Mouse (Mus musculus) hindbrain, embryonic 10.5 days (tissue): ENCODE results near the gene Sidt1. TPM values are rescaled to one million over a fixed set of nuclear protein-coding genes. Genes with fewer than 3 reads are reported as not detected.

Experiments used
- DNase-seq: peaks from one replicate; pipeline ENCODE4 v3.0.0-alpha.2; 2017; ENCODE audit warnings: low spot score
- H3K27ac ChIP-seq: fragments of 300-500 bp; sonication (generic); 2 replicates; pipeline ENCODE4 v1.5.1; 2016; ENCODE audit warnings: mild to moderate bottlenecking, moderate library complexity
- H3K27me3 ChIP-seq: fragments of 300-500 bp; sonication (generic); 2 replicates; pipeline ENCODE4 v1.6.1; 2016; ENCODE audit warnings: mild to moderate bottlenecking; ENCODE audit not compliant: poor library complexity, insufficient read depth, severe bottlenecking
- H3K36me3 ChIP-seq: fragments of 300-500 bp; sonication (generic); 2 replicates; pipeline ENCODE4 v1.6.1; 2016; ENCODE audit warnings: mild to moderate bottlenecking, moderate library complexity
- H3K4me1 ChIP-seq: fragments of 300-500 bp; sonication (generic); replicated peaks from 2 replicates; pipeline ENCODE4 v1.6.1; 2016; ENCODE audit warnings: mild to moderate bottlenecking
- H3K4me3 ChIP-seq: fragments of 300-500 bp; sonication (generic); 2 replicates; pipeline ENCODE4 v1.5.1; 2016; ENCODE audit warnings: mild to moderate bottlenecking, moderate library complexity
- H3K9me3 ChIP-seq: fragments of 300-500 bp; sonication (generic); 2 replicates; pipeline ENCODE4 v1.6.1; 2016; ENCODE audit warnings: mild to moderate bottlenecking, moderate library complexity
- WGBS: fragments of 180-500 bp; shearing (Covaris S2); methylation state at CpG from one replicate; pipeline ENCODE4 v1.1.7; 2016; 5-methylcytosine and 5-hydroxymethylcytosine counted together
- polyA plus RNA-seq: library from polyadenylated mRNA; unstranded; fragments of >200 nt; fragmentation: Nextera tagmentation; extraction: Ambion mirVana; gene quantifications from 2 replicates; pipeline ENCODE4 v1.2.1, GENCODE M21; 2016

Gene Sidt1
- polyA plus RNA-seq, 1 experiment from 2014 or later = 0.09 TPM

DNA sequence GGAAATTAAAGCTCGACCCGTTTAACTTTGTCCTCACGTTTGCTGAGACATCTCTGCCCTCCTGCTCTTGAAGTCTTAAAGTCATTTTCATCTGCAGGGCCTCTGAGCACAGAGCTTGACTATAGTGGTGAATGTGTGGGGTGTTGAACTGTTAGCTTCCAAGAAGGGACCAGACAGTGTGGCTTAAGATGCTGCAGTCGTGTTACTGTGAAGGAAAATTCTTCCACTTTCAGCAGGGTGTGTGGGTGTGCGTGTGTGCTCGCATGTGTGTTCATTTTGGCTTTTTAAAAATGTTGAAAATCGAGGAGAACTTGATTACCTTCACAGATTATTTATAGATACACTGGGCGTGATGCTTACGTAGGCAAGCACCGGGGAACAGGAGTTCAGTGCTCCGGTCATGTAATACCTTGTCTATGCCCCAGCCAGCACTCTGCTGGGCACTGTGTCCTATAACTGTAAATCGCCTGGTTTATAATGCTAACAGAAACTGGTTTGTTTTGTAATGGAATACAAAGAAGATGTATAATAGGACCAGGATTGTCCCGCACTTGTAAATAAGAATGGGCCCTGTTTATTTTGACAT is 106.2 kb downstream of the Sidt1 start:
- Histone ChIP-seq H3K4me1 (no peaks in the 10 kb centered on the region), H3K27me3 (no peaks in the 10 kb centered on the region), H3K4me3 (no peak overlapping the region), H3K27ac (no peak overlapping the region), H3K36me3 (0 out of 2 replicates have a peak, but pooled peaks cover 2% of the 10 kb centered on the region), H3K9me3 (no peaks in the 10 kb centered on the region)
- 92% methylated on average over 13 of the region's 13 CpGs for WGBS
- DNase-seq = no peak

- Histone ChIP-seq H3K27ac (no peak overlapping the region), H3K4me3 (no peak overlapping the region), H3K27me3 (no peaks in the 10 kb centered on the region), H3K4me1 (no peaks in the 10 kb centered on the region), H3K36me3 (peaks cover 55% of the 10 kb centered on the region), H3K9me3 (no peaks in the 10 kb centered on the region)
- WGBS = 89% methylated on average over 6 of the region's 6 CpGs
- DNase-seq = no peak
Measured at GRCm38 (mm10) chr16:44221463-44221862, 111.5 kb downstream of the Sidt1 start.

GRCm38 (mm10) chr16:44216417-44216816 is 116.6 kb downstream of the Sidt1 start:
- WGBS = 95% methylated on average over 7 of the region's 7 CpGs
- no peaks in the 10 kb centered on the region for H3K9me3 ChIP-seq
- H3K4me3 ChIP-seq = no peak overlapping the region
- DNase-seq = no peak
- no peaks in the 10 kb centered on the region for H3K4me1 ChIP-seq
- no peaks in the 10 kb centered on the region for H3K27me3 ChIP-seq
- peaks cover 93% of the 10 kb centered on the region for H3K36me3 ChIP-seq
- H3K27ac ChIP-seq = no peak overlapping the region

DNA sequence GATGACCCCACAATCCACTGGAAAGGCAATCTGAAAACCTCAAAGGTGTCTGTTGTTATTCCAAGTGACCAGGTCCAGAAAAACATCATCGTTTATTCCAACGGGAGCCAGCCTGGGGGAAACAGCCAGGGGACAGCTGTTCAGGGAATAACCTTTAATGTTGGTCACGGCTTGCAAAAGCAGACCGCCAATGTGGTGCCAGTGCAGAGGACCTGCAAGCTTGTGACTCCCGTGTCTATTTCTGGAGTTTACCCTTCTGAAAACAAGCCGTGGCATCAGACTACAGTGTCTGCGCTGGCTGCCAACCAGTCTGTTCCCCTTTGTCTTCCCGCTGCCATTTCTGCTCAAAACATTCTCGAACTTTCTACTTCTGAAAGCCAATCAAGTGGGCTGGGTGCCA is 117.5 kb downstream of the Sidt1 start:
- peaks cover 91% of the 10 kb centered on the region for H3K36me3 ChIP-seq
- no peaks in the 10 kb centered on the region for H3K27me3 ChIP-seq
- no peak for DNase-seq
- 97% methylated on average over 9 of the region's 9 CpGs for WGBS
- H3K27ac ChIP-seq = no peak overlapping the region
- H3K9me3 ChIP-seq = no peaks in the 10 kb centered on the region
- H3K4me3 ChIP-seq = no peak overlapping the region
- no peaks in the 10 kb centered on the region for H3K4me1 ChIP-seq

- no peak overlapping the region for H3K4me3 ChIP-seq
- 94% methylated on average over 7 of the region's 7 CpGs for WGBS
- no peak overlapping the region for H3K27ac ChIP-seq
- no peaks in the 10 kb centered on the region for H3K27me3 ChIP-seq
- DNase-seq = no peak
- no peaks in the 10 kb centered on the region for H3K4me1 ChIP-seq
- no peaks in the 10 kb centered on the region for H3K9me3 ChIP-seq
- peaks cover 83% of the 10 kb centered on the region for H3K36me3 ChIP-seq
Measured at GRCm38 (mm10) chr16:44212703-44213102, 120.3 kb downstream of the Sidt1 start.

DNA sequence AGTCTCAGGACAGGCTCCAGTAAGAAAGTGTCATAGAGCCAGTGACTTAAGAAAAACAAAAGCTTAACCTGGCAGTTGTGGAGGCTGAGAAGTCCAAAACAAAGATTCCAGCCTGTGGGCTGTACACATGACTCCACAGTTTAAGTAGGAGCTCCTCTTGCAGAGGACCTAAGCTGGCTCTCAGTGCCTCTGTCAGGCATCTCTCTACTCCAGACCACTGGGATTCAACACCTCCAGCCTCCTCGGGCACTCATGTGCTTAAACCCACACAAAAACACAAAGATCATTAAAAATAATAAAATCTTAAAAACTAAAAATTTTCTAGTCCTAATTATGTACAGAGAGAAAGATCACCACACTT is 122.0 kb downstream of the Sidt1 start:
- WGBS = 85% methylated on average over 1 of the region's 1 CpGs
- H3K27ac ChIP-seq = no peak overlapping the region
- DNase-seq = no peak
- no peak overlapping the region for H3K4me3 ChIP-seq
- H3K27me3 ChIP-seq = no peaks in the 10 kb centered on the region
- H3K36me3 ChIP-seq = peaks cover 83% of the 10 kb centered on the region
- no peaks in the 10 kb centered on the region for H3K9me3 ChIP-seq
- no peaks in the 10 kb centered on the region for H3K4me1 ChIP-seq

- H3K27ac ChIP-seq = no peak overlapping the region
- no peak for DNase-seq
- H3K4me3 ChIP-seq = no peak overlapping the region
- H3K27me3 ChIP-seq = no peaks in the 10 kb centered on the region
- H3K4me1 ChIP-seq = no peaks in the 10 kb centered on the region
- H3K9me3 ChIP-seq = no peaks in the 10 kb centered on the region
- 81% methylated on average over 10 of the region's 10 CpGs for WGBS
- peaks cover 83% of the 10 kb centered on the region for H3K36me3 ChIP-seq
Measured at GRCm38 (mm10) chr16:44210156-44211053, 122.6 kb downstream of the Sidt1 start.

DNA sequence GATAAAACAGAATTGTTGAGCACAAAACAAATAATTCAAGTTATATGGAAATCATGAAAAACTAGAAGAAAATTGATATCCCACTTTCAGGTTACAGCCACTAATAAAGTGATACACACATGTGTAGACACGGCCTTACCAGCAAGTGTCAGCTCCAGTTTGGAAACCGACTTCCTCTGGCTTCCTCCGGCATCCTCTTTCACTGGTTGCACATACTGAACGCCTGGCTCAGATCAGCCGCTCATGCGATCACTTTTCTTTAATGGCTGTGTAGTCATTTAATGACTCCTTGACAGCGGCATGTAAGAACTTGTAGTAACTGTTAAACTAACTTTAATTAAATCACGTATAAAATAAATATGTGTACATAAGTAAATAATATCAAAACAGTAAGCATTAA is 127.0 kb downstream of the Sidt1 start:
- Histone ChIP-seq H3K27me3 (no peaks in the 10 kb centered on the region), H3K9me3 (no peaks in the 10 kb centered on the region), H3K4me3 (no peak overlapping the region), H3K36me3 (peaks cover 82% of the 10 kb centered on the region), H3K27ac (no peak overlapping the region), H3K4me1 (no peaks in the 10 kb centered on the region)
- WGBS = 92% methylated on average over 8 of the region's 8 CpGs
- no peak for DNase-seq

DNA sequence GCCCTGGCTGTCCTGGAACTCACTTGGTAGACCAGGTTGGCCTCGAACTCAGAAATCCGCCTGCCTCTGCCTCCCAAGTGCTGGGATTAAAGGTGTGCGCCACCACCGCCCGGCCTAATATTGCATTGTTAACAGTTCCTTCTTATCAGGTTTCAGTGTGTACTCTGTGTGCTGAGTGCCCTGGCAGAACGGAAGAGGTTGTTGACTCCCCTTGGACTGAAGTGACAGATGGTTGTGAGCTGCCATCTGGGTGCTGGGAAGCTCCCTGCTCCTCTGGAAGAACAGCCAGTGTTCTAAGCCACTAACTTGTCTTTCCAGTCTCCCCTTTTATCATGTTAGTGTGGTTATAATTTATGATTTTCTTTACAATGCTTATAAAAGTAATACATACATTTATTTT is 128.7 kb downstream of the Sidt1 start:
- Histone ChIP-seq H3K27ac (no peak overlapping the region), H3K9me3 (no peaks in the 10 kb centered on the region), H3K4me1 (no peaks in the 10 kb centered on the region), H3K27me3 (no peaks in the 10 kb centered on the region), H3K36me3 (peaks cover 83% of the 10 kb centered on the region), H3K4me3 (no peak overlapping the region)
- no peak for DNase-seq
- WGBS = 91% methylated on average over 6 of the region's 6 CpGs

GRCm38 (mm10) chr16:44200146-44200545 is 132.8 kb downstream of the Sidt1 start:
- Histone ChIP-seq H3K36me3 (peaks cover 46% of the 10 kb centered on the region), H3K27ac (no peak overlapping the region), H3K4me3 (no peak overlapping the region), H3K27me3 (no peaks in the 10 kb centered on the region), H3K9me3 (no peaks in the 10 kb centered on the region), H3K4me1 (no peaks in the 10 kb centered on the region)
- 96% methylated on average over 4 of the region's 4 CpGs for WGBS
- no peak for DNase-seq

DNA sequence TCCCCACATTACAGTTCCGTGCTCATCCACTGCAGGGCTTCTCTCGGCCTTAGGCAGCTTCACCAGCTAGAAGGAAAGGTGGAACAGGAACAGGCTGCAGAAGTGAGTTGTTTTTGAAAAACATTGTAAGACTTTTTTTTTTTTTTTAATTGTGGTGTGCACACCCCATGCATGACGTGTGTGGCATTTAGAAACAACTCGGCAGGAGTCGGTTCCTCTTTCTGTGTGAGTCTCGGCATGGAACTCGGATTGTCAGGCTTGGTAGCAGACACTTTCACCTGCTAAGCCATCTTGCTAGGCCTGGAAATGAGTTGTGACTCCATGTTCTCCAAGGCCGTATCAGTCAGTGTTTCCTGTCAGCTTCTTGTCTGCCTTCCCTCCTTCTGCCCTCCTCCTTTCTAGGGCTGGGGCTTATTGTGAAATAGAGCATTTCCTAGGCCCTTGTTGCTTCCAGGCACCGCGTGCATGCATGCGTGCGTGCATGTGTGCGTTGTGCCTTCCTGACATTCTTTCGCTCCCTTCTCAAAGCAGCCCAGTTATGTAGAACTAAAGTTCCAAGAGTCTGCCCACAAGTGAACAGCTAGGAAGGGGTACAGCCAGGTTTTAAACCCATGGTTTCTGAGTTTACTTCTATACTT is 133.8 kb downstream of the Sidt1 start:
- WGBS = 90% methylated on average over 14 of the region's 14 CpGs
- Histone ChIP-seq H3K27me3 (no peaks in the 10 kb centered on the region), H3K27ac (no peak overlapping the region), H3K36me3 (peaks cover 41% of the 10 kb centered on the region), H3K4me3 (no peak overlapping the region), H3K4me1 (no peaks in the 10 kb centered on the region), H3K9me3 (no peaks in the 10 kb centered on the region)
- DNase-seq = no peak

DNA sequence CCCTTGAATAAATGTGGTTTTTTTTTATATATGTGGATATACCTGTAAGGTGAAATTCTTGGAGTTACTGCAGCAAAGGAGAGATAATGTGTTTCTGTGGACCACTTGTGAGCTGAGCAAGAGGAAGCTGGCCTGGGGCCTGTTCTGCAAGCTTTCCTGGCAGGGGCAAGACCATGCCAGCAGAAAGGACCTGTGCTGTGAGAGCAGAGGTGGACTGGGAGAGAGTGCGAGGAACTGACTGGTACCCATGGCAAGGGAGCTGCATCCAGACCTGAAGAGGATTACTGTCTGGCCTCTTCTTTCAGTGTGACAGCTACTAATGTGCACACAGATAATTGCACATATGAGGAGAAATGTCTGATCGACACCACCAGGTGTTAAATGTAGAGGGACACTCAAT is 142.0 kb downstream of the Sidt1 start:
- Histone ChIP-seq H3K27me3 (no peaks in the 10 kb centered on the region), H3K4me1 (no peaks in the 10 kb centered on the region), H3K9me3 (peaks cover 3% of the 10 kb centered on the region; the same call in 1 of the 2 replicates), H3K27ac (no peak overlapping the region), H3K36me3 (peaks cover 14% of the 10 kb centered on the region), H3K4me3 (no peak overlapping the region)
- DNase-seq = no peak
- WGBS = 95% methylated on average over 2 of the region's 2 CpGs
